In genomic region chr9:41891206-41891605, GRCm38 (mm10) we compare ENCODE assay signal across 10 mouse cellular contexts.
DNase-seq lines count a peak whose midpoint lies in the region; ATAC-seq and TF ChIP-seq lines count a peak whose summit lies in the region.
"Had no signal": no experiment of that assay in that cellular context is flagged by ENCODE, and none has a peak within 500 bp of the region (broad histone marks: within the 10 kb centered on the region; RNA-seq: fewer than 3 reads in every experiment).

No protein-coding gene starts in this region.

- peak overlapping the region; percentile 94 for H3K27ac ChIP-seq in heart, embryonic 13.5 days (replicated peaks)
- no peak overlapping the region for H3K27ac ChIP-seq in ES-E14 (ENCODE audit: insufficient read depth, low read depth, low read length, poor library complexity, severe bottlenecking)
- H3K27ac ChIP-seq in forebrain, embryonic 10.5 days: peak overlapping the region; percentile 96
- peak overlapping the region; percentile 99 for H3K27ac ChIP-seq in limb, embryonic 12.5 days

- WGBS in heart, embryonic 13.5 days: 34% methylated on average over 7 of the region's 7 CpGs
- WGBS in forebrain, embryonic 10.5 days: 62% methylated on average over 7 of the region's 7 CpGs
- 47% methylated on average over 7 of the region's 7 CpGs for WGBS in limb, embryonic 12.5 days

- H3K4me3 ChIP-seq in heart, embryonic 13.5 days: peak overlapping the region; percentile 49; the same call in 1 of the 2 replicates
- no peak overlapping the region for H3K4me3 ChIP-seq in ES-E14 (ENCODE audit: insufficient read depth in 1 of 2, low read depth in 1 of 2, low read length in 2 of 2, poor library complexity in 1 of 2, severe bottlenecking in 1 of 2)
- H3K4me3 ChIP-seq in forebrain, embryonic 10.5 days: peak overlapping the region; percentile 46; the same call in 1 of the 2 replicates
- H3K4me3 ChIP-seq in limb, embryonic 12.5 days (replicated peaks): no peak overlapping the region
- H3K4me3 ChIP-seq: megakaryocyte, embryonic 14.5 days had no signal

- intact Hi-C loops in heart, postnatal 36 days (cut with DNase I): loop anchor here (5.0 kb wide), 2 partner anchors 309 to 429 kb away; no protein-coding TSS in a partner anchor

- H3K9me3 ChIP-seq in heart, embryonic 13.5 days: no peaks in the 10 kb centered on the region
- H3K9me3 ChIP-seq in ES-E14 (ENCODE audit: control insufficient read depth, insufficient read depth, low read depth, low read length): no peaks in the 10 kb centered on the region
- no peaks in the 10 kb centered on the region for H3K9me3 ChIP-seq in forebrain, embryonic 10.5 days
- no peaks in the 10 kb centered on the region for H3K9me3 ChIP-seq in limb, embryonic 12.5 days

- in situ Hi-C loops in ES-E14 (cut with MboI; ENCODE audit: low sequenced_read_pairs in 2 of 2, unreplicated experiment in 2 of 2): no loop called here

- DNase-seq in heart, postnatal 36 days: no peak
- DNase-seq in ES-E14 (ENCODE audit: low read depth, low spot score): no peak
- DNase-seq in forebrain, embryonic 10.5 days (ENCODE audit: extremely low spot score, low spot score): no peak
- no peak for DNase-seq in spleen, adult 18-20 months
- DNase-seq in urinary bladder, postnatal 36 days (ENCODE audit: low spot score in 2 of 2): no peak
- no peak for DNase-seq in right cerebral cortex, postnatal 25 days
- DNase-seq: thymus, postnatal 14 days had no signal

- ATAC-seq in heart, embryonic 13.5 days (ENCODE audit: extremely low read depth, insufficient number of reproducible peaks, low FRiP score, low TSS enrichment): no peak
- no peak for ATAC-seq in limb, embryonic 12.5 days (ENCODE audit: insufficient number of reproducible peaks, insufficient read depth, low FRiP score, low TSS enrichment, low read depth)

- H3K9ac ChIP-seq in heart, embryonic 13.5 days: peak overlapping the region; percentile 80
- H3K9ac ChIP-seq in ES-E14 (ENCODE audit: insufficient read depth, low read depth, low read length, poor library complexity, severe bottlenecking): no peak overlapping the region
- peak overlapping the region; percentile 56; the same call in 1 of the 2 replicates for H3K9ac ChIP-seq in limb, embryonic 12.5 days (replicated peaks)

- peaks cover 28% of the 10 kb centered on the region for H3K4me1 ChIP-seq in heart, embryonic 13.5 days
- H3K4me1 ChIP-seq in ES-E14 (ENCODE audit: control insufficient read depth in 2 of 2, insufficient read depth in 2 of 2, low read length in 2 of 2, poor library complexity in 1 of 2): peaks cover 3 to 7% of the 10 kb centered on the region in 2 experiments; a peak in 2 of 4 replicates
- H3K4me1 ChIP-seq in forebrain, embryonic 10.5 days: peaks cover 26% of the 10 kb centered on the region
- peaks cover 46% of the 10 kb centered on the region for H3K4me1 ChIP-seq in limb, embryonic 12.5 days (replicated peaks)
- H3K4me1 ChIP-seq: megakaryocyte, embryonic 14.5 days had no signal

- H3K27me3 ChIP-seq in heart, embryonic 13.5 days (replicated peaks): no peaks in the 10 kb centered on the region
- H3K27me3 ChIP-seq in forebrain, embryonic 10.5 days (ENCODE audit: poor library complexity, severe bottlenecking): peaks cover 28% of the 10 kb centered on the region
- H3K27me3 ChIP-seq in limb, embryonic 12.5 days: no peaks in the 10 kb centered on the region

- peak overlapping the region; percentile 79 for H3K4me2 ChIP-seq in heart, embryonic 13.5 days
- H3K4me2 ChIP-seq in limb, embryonic 12.5 days: peak overlapping the region; percentile 60

- no peaks in the 10 kb centered on the region for H3K36me3 ChIP-seq in heart, embryonic 13.5 days
- no peaks in the 10 kb centered on the region for H3K36me3 ChIP-seq in ES-E14 (ENCODE audit: control insufficient read depth, insufficient read depth, low read length, poor library complexity, severe bottlenecking)
- no peaks in the 10 kb centered on the region for H3K36me3 ChIP-seq in forebrain, embryonic 10.5 days (replicated peaks)
- H3K36me3 ChIP-seq in limb, embryonic 12.5 days: no peaks in the 10 kb centered on the region

TF ChIP-seq in ES-E14, 5 proteins besides CTCF, POLR2A, EP300 and RAD21:
- TF ChIP-seq ZNF384 (IDR thresholded peaks at IDR 0.05; ENCODE audit: low read depth, low read length): peak; percentile 69
- no peak for TF ChIP-seq MAFK (IDR thresholded peaks at IDR 0.05; ENCODE audit: insufficient read depth, low read depth, low read length)
TF ChIP-seq in ES-E14: peak in this region for 1.

Comparison
In these comparisons a context has a peak if more than half of its experiments do, and no peak if none do; other contexts are left out.
1. H3K4me3 ChIP-seq: peak in heart, embryonic 13.5 days (single experiment) and forebrain, embryonic 10.5 days (single experiment); none in ES-E14 (0 of 2) and limb, embryonic 12.5 days (single experiment).